Mouse (Mus musculus) embryo, embryonic 9.5 days (tissue): ENCODE measurements around the gene Msh4.
"Not testable (repeated sequence)": the region's sequence is repeated elsewhere in the genome, so short reads cannot be mapped to it uniquely, and the experiment has no call there.

Experiments
- DNase-seq: peaks from one replicate; pipeline ENCODE4 v3.0.0-alpha.2; 2017; ENCODE audit errors: extremely low spot score

Gene Msh4

DNA sequence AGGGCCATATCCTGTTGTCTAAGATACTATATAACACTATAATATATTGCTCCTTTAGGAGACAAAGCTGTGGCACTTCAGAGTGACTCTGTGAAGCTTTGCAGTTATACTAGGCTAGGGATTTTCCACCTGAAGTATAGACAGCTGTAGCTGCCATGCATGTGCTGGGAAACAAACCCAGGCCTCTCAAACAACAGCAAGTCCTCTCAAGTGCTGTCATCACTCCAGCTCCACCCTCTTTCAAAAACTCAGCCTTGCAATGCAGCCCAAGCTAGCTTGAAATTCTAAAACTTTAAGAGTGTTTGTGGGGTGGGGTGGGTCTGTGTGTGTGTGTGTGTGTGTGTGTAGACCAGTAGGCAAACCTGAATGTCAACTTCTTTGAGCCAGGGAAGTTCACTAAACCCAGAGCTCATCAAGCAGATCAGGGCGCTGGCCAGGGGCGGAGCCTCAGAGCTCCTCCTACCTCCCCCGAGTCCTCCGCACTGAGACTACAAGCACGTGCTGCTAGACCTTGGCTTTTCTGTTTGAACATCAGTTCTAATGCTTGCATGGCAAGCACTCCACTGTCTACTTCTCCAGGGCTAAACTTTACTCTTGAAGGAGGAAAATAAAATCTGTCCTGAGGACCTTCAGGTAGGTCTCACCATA, 56.4 kb downstream of the Msh4 start:
- peak; percentile 22 for DNase-seq

- DNase-seq: no peak
Observed at GRCm38 (mm10) chr3:153847207-153847733, 58.7 kb downstream of the Msh4 start.

DNA sequence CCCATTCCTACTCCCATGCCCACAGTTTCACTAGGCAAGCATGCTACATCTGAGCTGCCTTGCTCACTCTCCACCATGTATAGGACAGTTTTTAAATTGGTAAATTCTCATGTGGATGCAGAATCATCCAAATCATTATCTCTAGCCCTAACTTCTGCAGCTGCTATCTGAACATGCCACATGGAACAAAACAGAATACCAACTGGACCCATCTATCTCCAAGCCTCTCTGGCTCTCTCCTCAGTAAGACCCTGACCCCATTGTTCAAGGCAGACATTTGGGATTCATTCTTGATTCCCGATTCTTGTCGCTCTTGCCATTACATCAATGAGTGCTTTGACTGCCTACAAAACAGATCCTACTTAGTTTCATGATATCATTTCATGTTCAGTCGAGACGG, 59.8 kb downstream of the Msh4 start:
- no peak for DNase-seq

- no peak for DNase-seq
Observed at GRCm38 (mm10) chr3:153845500-153845899, 60.4 kb downstream of the Msh4 start.

- DNase-seq: no peak
Observed at GRCm38 (mm10) chr3:153844757-153845156, 61.2 kb downstream of the Msh4 start.

DNA sequence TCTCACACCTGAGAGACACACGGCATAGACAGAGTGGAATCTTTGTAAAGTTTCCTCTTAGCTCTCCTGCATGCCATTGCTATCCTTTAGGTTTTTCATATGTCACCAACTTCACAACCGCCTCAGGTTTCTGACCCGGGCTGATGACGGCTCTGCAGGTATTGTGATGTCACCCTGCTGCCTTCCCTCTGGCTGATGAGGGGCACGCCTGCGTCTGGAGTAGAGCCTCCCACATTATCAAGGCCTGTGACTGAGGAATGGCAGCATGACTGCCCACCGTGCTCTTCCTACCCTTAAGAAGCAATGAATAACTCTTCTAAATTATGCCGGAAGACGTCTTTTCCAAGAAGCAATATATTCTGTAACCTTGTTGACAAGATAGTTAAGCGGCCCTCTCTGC, 61.9 kb downstream of the Msh4 start, which contains the start of gene Asb17:
Gene Asb17 (plus strand): TSS at position 180 of the 400 bp plus-strand sequence.
- DNase-seq: no peak

- DNase-seq: no peak
Observed at GRCm38 (mm10) chr3:153837593-153837992, 68.3 kb downstream of the Msh4 start.

DNA sequence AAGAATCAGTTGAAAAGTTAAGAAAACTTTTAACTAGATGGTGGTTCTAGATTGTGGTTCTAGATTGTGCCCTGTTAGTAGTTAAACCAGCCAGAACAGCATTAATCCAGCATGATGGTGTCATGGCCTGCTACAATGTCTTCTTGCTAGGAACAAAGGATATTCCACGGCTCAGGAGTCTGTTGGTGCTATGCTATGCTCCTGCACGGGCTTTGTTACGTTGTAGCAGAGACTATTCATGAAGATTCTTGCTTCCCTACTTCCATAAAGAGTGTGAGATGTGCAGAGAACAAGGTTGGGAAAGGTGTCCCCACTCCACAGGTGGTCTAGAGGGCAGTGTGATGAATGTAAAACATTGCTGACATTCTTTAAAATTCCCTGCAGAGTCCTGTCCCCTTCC, 69.6 kb downstream of the Msh4 start:
- no peak for DNase-seq

DNA sequence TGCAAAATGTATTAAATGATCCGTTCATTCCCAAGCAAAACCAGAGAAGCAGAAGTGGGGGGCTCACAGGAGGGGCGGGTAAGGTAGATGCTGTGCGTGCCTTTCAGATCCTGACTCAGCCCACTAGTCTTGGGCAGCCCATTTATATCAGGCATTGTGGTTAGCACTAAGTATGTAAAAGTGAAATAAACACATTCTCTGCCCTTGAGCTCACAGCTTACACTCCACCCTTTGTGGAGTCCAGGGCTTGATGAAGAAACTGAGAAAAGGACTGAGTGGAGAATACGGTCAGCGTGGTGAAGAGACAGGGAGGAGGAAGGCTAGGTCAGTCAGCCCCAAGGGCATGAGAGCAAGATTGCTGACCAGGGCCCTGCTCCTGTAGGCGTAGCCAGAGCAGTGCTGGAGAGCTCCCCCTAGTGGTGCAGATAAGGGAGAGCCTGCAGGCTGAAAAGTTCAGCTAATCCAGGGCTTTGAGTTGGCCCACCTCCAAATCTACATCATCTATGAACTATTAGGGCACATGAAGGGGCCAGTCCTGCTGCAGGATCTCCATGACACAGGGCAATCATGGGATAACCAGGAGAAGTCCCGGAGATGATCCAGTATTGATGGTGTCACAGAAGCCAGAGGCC, 70.4 kb downstream of the Msh4 start:
- peak; percentile 62 for DNase-seq

DNA sequence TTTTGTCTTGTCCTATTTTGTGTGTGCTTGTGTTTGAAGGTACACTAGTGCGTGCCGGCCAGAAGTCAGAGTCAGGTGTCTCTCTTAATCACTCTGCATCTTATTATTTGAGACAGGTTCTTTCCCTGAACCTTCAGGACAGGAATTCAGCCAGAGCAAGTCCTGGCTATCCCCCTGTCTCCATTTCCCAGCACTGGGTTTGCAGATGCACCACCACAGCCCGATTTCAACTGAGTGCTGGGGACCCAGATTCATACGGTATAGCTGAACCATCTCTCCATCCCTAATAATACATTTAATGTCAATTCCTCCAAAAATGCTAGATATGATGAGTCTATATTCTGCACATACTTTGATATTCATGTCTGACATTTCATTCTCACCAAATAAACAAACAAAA, 71.9 kb downstream of the Msh4 start:
- no peak for DNase-seq

DNA sequence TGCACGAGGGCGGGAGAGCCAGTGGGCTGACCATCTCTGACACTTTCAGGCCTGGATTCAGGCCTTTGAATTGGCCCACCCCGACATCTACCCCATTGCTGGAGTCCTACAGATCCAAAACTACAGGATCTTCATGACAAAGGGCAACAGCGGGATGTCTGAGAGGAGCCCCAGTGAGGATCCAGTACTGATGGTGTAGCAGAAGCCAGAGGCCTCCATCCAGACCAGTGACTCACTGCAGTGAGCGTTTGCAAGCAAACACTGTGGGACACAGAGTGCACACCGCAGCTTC, 73.3 kb downstream of the Msh4 start:
- DNase-seq: no peak

- no peak for DNase-seq
Observed at GRCm38 (mm10) chr3:153831873-153832653, 73.9 kb downstream of the Msh4 start.

- DNase-seq: no peak
Observed at GRCm38 (mm10) chr3:153831014-153831872, 74.7 kb downstream of the Msh4 start.

- DNase-seq: not testable (repeated sequence)
Observed at GRCm38 (mm10) chr3:153829788-153830187, 76.2 kb downstream of the Msh4 start.

DNA sequence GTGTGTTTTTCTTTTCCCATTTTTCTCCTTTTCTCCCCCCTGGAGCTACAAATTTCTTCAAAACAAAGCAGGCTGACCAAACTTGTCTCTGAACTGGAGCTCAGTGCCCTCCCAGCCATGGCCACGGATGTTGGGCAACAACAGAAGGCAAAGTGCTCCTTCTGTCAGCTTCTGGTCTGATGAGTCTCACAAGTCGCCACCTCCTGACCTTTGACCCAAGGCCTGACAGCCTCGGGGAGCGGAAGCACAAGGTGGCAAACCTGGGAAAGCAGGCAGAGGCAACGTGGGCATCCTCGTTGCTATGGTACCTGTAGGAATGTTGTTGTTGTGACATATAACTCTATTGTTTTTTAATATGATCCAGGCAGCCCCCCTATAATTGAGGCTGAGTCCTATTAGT, 79.3 kb downstream of the Msh4 start:
- DNase-seq: no peak

DNA sequence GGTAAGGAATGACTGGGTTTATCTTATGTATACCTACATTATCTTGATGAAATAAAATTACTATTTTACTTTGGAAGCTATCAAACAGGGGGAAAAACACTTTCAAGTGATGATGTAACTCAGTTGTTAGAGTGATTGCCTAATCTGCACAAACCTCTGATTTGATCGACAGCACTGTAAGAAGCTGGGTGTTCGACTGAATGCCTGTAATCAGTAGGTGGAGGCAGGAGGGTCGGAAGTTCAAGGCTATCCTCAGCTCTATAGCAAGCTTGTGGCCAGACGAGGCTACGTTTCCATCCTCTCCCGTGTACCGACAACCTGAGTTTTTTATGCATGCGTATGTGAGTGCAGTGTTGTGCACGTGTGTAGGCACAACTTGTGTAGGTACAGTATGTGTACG, 80.7 kb downstream of the Msh4 start:
- DNase-seq: no peak

- no peak for DNase-seq
Observed at GRCm38 (mm10) chr3:153823671-153824515, 82.0 kb downstream of the Msh4 start.

- no peak for DNase-seq
Observed at GRCm38 (mm10) chr3:153819438-153819837, 86.5 kb downstream of the Msh4 start.

GRCm38 (mm10) chr3:153818723-153819122, 87.2 kb downstream of the Msh4 start:
- DNase-seq: no peak

DNA sequence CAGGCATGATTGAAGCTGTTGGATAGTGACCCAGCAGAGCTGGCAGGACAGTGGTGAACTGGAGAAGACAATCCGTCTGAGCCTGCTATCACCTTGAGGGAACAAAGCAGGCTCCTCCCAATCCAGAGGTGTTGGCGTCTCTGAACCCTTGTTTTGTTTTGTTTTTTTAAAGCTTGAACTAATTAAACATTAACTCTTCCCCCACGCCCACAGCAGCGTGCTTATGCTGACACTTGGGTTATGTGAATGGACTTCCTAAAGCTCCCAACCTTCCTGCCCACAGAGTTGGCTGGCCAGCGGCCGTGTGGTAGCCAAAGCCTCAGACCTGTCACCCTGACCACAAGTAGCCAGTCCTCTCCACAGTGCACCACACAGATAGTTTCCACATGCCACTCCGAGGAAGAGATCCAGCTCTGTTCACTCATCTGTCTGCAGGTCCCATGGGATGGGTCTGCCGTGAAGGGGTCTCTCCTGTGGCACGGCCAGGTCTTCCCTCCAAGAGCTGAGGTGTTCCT, 88.5 kb downstream of the Msh4 start:
- DNase-seq: no peak

DNA sequence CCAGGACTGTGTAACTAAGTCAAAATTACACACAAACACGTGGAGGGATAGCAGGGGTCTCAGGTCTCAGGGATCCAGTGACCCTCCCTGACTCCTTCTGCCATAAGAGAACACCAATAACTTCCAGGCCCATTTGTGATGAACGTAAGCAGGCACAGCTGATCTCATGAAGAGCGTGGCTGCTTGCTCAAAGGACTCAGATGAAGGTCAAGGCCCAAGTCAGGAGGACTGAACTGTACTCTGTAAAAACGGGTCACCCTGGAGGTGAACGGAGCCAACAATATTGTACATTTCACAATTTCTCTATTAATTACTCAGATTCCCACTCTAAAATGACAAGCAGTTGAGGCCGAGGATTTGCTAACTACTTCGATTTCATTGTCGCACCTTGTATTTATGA, 91.9 kb downstream of the Msh4 start:
- no peak for DNase-seq
